Mouse (Mus musculus): Measurements from ENCODE around the gene Usp16.

The Usp16 gene

DNA sequence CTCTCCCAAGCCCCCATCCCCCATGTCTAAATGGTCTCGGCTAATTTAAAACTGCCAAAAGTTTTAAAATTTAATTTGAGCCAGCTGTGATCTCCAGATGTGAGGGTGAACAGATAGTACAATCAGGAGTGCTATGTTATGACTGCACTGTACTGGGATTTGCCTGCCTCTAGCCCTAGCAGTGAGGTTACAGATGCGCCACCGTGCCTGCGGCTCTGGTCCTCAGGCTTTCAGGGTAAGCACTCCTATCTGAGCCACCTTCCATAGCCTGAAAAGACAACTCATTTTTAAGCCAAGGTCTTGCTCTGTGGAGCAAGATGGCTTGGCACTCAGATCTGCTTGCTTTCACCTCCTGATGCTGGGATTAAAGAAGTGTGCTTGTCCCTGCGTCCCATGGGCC, 29.9 kb downstream of the Usp16 start:
- in situ Hi-C loops (cut with MboI; ENCODE audit: unreplicated experiment in 2 of 2): no loop called here

DNA sequence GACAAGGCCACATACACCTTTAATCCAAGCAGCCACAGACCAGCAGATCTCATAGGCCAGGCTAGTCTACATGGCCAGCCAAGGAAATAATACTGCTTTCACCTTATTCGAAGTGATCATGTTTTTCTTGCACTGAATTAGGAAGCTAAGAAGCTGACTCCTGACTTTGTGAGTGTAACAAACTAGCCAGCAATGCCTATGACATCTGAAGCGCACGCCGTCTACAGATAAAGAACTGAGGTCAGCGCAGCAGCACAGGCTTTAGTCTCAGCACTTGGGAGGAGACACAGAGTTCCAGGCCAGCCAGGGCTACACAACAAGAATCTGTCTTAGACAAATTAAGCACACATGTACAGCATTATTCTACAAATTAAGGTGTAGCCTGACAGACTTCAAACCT, 32.2 kb downstream of the Usp16 start:
- in situ Hi-C loops (cut with MboI; ENCODE audit: unreplicated experiment in 2 of 2): no loop called here

DNA sequence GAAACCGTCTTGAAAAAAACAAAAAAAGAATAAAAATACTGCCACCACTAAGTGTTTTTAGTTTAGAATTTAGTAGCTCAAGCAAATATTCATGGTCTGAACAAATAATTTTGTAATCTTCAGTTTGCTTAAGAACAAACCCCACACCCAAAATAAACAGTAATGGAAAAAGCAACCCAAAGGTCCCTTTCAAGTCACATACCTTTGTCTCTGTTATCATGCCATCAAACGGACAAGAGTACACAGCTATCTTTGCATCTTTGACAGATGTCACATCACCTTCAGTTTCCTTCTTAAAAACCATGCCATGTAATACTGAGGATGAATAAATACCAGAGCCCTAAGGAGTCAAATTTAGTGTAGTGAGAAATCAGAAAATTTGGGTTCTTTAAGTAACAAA, 34.1 kb downstream of the Usp16 start:
- in situ Hi-C loops (cut with MboI; ENCODE audit: unreplicated experiment in 2 of 2): no loop called here

DNA sequence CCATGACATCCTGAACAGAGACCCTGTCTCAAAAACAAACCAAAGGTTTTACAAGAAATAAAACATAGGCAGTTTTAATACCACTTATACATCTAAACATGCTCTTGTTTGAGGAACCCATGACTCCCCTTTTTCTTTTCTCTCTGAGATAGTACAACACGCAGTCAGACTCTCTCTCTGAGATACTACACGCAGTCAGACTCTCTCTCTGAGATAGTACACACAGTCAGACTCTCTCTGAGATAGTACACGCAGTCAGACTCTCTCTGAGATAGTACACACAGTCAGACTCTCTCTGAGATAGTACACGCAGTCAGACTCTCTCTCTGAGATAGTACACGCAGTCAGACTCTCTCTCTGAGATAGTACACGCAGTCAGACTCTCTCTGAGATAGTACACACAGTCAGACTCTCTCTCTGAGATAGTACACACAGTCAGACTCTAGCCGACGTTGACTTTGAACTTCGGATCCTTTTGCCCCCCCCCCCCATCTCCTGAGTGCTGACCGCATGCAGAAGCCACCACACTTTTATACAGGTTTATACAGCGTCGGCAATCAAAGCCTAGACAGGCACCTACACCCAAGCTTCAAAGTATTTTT, 37.8 kb downstream of the Usp16 start:
- in situ Hi-C loops (cut with MboI; ENCODE audit: unreplicated experiment in 2 of 2): loop anchor here in 1 of 2 experiments (10.0 kb wide), 1 partner anchor 137 kb away; the partner anchor contains the start of gene N6amt1

DNA sequence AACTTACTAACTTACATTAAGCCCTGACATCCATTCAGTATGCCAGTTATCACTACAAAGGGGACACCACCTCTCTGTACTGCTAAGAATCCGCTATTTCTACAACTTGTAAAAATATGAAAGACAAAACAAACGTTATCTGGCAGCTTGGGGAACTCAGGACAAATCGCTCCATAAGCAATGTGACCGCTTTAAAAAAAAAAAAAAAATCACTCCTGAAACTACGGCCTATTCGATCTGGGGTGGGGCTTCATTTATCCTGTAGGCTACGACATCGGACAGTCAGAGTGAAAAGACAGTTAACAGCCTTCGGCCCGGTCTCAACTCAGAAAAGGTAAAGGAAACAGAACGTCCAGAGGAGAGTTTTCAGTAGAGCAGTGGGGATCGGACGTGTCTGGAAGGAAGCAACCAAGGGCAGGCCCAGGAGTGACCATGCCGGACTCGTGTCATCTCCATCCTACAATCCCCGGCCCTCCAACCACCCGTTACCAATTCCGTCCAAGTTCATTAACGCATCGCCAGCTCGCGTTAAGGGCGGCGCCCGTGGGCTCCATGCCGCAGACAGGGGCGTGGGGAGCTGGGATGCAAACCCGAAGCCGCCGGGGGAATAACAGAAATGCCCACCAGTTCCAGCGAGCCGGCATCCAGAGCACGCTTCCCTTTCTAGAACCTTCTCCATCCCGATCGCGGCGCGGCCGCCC, 40.6 kb downstream of the Usp16 start:
- in situ Hi-C loops (cut with MboI; ENCODE audit: unreplicated experiment in 2 of 2): loop anchor here in 1 of 2 experiments (10.0 kb wide), 1 partner anchor 140 kb away; the partner anchor contains the start of gene N6amt1

DNA sequence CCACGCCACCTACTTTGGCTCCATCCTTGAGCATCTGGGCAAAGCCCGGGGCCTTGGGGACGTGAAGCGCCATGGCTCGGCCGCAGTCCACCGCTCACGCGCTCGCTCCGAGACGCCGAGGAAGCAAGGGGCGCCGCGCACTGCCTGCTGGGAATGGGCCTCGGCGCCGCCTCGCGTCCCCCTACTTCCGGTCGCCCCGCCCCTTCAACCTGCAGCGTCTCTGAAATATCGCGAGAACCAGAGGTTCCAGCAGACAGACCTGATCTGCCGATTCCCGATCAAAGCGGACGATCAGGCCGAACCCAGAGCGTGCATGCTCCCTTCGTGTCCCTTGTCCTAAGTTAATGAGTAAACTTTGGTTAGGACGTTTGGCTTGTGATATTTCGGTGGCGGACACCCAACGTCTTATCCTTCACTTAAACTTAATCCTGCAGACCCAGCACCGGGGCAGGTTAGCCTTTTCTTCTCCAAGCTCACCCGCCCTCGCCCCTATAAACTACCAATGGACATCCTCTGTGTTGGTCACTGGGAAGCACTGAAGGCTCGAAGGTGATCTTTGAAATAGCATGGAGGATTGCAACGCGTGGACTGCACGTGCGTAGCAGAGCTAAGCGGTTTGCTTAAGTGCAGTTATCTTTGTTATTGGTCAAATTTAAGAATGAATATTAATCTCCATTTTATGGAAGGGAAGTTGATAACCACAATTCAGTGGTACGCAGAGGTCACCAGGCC, 41.4 kb downstream of the Usp16 start, which contains the start of gene Cct8:
Gene Cct8, minus strand, starts transcription at position 158 of the 732 bp plus-strand sequence.
- in situ Hi-C loops (cut with MboI; ENCODE audit: unreplicated experiment in 2 of 2): loop anchor here in 1 of 2 experiments (10.0 kb wide), 1 partner anchor 141 kb away; the partner anchor contains the start of gene N6amt1

DNA sequence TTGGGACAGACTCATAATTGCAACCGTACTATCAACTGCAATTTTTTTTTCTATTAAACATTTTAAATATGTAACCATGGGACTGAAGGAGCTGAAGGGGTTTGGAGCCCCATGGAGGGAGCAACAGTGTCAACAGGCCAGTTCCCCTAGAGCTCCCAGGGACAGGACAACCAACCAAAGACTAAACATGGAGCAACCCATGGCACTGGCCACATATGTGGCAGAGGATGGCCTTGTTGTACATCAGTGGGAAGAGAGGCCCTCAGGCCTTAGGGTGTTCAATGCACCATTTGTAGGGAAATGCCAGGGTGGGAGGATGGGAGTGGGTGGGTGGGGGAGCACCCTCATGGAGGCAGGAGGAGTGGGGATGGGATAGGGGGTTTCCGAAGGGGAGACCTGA, 42.2 kb downstream of the Usp16 start:
- in situ Hi-C loops (cut with MboI; ENCODE audit: unreplicated experiment in 2 of 2): loop anchor here in 1 of 2 experiments (10.0 kb wide), 1 partner anchor 142 kb away; the partner anchor contains the start of gene N6amt1

DNA sequence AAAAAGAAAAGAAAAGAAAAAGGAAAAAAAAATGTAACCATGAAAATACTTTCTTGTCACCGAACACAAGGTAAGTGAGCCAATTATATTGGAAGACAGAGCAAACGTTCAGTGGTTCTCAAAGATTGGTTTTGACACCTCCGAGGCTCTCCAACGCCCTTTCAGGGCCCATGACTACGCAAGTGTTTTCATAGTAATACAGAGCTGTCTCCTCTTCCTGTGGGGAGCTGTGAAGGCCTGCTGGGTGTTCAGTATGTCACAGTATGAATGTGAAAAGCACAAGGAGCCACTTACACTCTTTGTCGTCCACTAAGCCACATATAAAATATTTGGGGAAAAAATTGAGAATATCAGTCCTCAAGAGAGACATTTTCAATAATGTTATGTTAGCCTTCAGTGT, 42.7 kb downstream of the Usp16 start:
- in situ Hi-C loops (cut with MboI; ENCODE audit: unreplicated experiment in 2 of 2): loop anchor here in 1 of 2 experiments (10.0 kb wide), 1 partner anchor 142 kb away; the partner anchor contains the start of gene N6amt1

DNA sequence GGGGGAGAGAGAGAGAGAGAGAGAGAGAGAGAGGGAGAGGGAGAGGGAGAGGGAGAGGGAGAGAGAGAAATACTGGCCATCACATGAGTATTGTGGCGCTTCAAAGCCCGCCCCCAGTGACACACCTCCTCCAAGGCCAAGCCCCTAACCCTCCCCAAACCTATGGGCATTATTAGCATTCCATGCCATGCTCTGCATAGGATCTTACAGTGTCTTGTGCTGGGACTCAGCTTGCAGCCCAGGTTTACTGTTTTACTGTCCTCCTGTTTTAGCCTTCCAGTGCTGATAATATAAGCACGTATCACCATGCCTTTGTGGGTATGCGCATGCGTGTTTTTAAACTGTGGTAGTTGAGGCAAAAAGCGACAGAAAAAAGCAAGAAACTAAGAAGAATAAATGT, 45.1 kb downstream of the Usp16 start:
- in situ Hi-C loops (cut with MboI; ENCODE audit: unreplicated experiment in 2 of 2): loop anchor here in 1 of 2 experiments (10.0 kb wide), 1 partner anchor 145 kb away; the partner anchor contains the start of gene N6amt1

DNA sequence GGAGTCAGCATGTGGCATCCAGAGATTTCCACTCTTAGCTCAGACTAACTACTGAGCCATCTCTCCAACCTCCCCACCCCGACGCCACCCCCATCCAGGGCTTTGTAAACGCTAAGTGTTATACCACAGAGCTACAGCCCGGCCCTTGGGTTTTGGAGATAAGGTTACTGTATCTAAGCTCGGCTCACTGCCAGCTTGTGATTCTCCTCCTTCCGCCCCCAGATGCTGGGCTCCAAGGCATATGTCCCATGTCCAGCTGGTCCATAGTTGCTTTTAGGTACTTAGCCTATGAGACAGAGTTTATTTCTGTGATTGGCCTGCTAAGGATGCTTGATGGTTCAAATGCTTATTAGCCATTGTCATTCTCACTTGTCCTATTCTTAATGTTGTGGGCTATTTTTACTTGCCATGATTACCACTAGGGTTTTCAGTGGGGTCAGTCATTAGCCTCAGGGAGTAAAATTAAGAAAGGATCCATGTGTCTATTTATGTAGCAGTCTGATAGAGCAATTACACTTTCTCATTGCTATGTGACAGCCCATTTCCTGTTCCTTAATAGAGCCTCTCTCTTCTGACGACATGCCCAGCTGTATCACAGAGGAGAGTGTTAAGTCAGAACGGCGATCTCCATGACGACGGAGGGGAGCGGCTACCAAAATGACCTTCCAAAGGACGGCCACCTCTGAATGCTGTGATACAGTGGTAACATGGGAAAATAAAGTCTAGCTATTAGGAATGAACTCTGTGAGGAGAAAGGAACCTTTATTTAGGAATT, 47.0 kb downstream of the Usp16 start:
- in situ Hi-C loops (cut with MboI; ENCODE audit: unreplicated experiment in 2 of 2): loop anchor here (5.0 to 25.0 kb wide), 4 partner anchors 251 to 1689 kb away; partner anchors contain the start of genes Adamts1 (in 1 of the 2) and Krtap14 (in 1 of the 2)

DNA sequence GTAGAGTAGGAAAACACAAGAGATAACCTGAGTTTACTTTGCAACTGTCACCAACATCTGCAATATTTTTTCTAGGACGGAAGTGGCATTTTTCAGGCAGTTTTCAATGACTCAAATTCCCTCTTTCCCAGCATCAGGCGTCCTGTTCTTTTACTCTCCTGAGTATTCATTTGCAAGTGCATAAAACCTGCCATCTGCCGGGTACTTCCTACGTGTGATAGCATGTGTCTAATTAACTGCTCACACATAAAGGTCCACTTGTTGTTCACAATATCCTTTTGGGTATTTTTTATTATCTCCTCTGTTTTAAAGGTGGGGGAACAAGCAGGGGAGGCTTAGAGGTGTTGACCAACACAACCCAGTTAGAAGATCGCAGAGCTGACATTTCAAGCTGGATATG, 57.2 kb downstream of the Usp16 start:
- in situ Hi-C loops (cut with MboI; ENCODE audit: unreplicated experiment in 2 of 2): loop anchor here (5.0 to 25.0 kb wide), 5 partner anchors 241 to 1699 kb away; partner anchors contain the start of genes Adamts1 (in 1 of the 2) and Krtap14 (in 1 of the 2)

DNA sequence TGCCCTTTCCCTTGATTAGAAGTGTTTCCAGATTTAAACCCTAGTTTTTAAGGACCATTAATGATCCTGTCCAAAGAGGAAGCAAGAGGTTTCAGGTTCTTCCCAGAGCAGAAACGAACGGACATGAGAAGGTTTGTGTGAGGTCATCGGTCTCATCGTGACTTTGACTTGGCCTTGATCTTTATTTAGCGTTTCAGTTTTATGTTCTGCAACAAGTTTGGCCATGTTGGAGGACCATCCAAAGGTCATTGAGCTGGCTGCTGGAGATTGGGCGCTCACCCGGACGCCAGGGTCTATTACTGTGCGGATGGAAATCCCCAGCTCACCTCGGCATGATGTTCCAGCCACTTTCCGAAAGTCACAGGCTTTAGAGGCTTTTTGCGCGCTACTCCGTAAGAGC, 57.8 kb downstream of the Usp16 start:
- in situ Hi-C loops (cut with MboI; ENCODE audit: unreplicated experiment in 2 of 2): loop anchor here (5.0 to 25.0 kb wide), 5 partner anchors 240 to 1700 kb away; partner anchors contain the start of genes Adamts1 (in 1 of the 2) and Krtap14 (in 1 of the 2)

DNA sequence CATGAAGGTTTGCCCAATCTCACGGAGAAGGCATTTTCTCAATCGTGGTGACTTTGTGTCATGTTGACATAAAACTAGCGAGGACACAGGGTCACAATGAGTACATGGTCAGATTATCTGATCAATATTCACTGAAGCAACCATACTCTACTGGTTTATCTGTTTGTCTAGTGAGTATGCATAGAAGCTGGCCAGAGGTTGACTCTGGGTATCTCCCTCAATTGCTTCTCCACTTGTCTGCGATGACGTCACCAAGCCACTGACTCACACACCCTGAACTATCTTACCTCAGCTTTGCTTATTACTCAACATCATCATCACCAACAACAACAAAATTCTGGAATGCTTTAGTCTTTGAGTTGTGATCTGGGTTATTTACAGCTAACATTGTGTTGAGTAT, 69.7 kb downstream of the Usp16 start:
- in situ Hi-C loops (cut with MboI; ENCODE audit: unreplicated experiment in 2 of 2): loop anchor here (25.0 kb wide), 3 partner anchors 688 to 1712 kb away; partner anchors contain the start of genes Adamts1 (in 1 of the 2) and Krtap14 (in 1 of the 2)

DNA sequence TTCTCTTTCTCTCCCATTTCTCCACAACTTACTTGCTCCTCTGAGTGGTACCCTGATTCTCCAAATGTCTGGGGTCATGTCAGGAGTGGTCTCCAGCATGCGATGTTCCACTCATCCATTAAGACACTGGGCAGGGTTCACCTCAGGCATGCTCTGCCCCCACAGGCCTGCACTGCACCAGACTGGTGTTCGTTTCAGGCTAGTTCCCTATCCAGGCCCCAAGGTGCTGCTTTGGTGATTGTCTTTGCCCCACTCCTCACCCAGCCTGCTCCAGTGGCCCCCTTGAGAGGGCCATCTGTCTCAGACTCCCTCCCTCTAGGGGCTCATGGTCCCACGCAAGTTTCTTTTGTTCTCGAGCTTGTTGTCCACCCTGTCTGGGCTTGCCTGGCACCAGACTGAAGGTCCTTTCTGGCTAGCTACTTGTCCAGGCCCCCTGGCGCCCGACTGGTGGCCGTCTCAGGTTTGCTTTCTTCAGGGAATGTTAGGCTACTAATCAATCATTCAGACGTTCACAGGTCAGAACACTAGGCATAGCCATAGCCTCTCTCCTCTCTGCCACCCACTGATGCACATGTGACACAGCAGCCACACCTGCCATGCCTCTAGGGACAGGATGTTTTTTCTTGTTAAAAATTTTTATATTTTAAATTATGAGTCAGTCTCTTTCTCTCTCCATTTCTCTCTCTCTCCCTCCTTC, 73.2 kb downstream of the Usp16 start:
- in situ Hi-C loops (cut with MboI; ENCODE audit: unreplicated experiment in 2 of 2): no loop called here

DNA sequence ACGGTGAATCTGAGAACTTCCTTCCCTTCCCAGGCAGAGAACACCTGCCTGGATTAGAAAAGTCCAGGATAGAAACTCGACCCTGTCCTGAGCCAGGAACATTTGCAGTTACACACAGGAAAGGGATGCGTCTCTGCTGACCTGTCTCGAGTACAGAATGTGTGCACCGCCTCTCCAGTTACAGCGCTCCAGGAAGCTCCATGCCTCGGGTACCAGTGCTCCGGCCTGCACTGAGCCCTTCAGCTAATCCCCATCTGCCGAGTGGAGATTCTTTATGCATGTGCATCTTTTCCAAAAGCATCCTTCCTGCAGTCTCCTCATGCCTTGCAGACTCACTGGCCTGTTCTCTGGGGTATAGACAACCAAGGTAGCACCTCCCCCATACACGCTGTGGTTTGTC, 74.3 kb downstream of the Usp16 start:
- in situ Hi-C loops (cut with MboI; ENCODE audit: unreplicated experiment in 2 of 2): no loop called here

Measured in v-Abl transformed pro-B cells (cell line).